Mouse (Mus musculus) adrenal gland, adult 18-20 months (tissue): Measurements from ENCODE around the gene Slc8a2. TPM values are rescaled to one million over a fixed set of nuclear protein-coding genes. Genes with fewer than 3 reads are reported as not detected.
A peak's percentile ranks its signal among the peaks of the same experiment; 100 is the strongest.

Experiments
- DNase-seq, 2 experiments: peaks; one replicate each; pipeline ENCODE4 v3.0.0; 2021 to 2022; ENCODE audit warnings: low spot score in 2 of 2
- total RNA-seq, 2 experiments: library from RNA; stranded (reverse); gene quantifications; 1 replicate in 1 of 2; 2 replicates in 1 of 2; pipeline ENCODE4 v1.2.3; 2021

Slc8a2 gene
- total RNA-seq, 2 experiments from 2014 or later, result 2.0 to 2.5 TPM

DNA sequence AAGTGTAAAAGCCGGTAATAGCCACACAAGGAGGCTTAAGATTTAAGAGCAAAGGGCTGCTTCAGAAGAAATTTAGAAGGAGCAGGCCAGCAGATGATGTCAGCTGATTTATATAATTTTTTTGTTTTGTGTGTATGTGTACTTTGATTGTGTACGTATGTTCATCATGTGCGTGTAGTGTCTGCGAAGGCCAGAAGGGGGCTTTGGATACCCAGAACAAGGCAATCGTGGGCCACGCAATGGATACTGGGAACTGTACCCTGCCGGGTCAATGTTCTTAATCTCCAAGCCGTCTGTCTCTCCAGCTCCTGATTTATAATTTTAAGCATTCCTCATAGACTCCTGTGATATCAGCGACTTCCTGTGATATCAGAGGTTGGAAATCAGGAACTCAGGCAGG is 31.7 kb downstream of the Slc8a2 start:
- DNase-seq, result no peak

DNA sequence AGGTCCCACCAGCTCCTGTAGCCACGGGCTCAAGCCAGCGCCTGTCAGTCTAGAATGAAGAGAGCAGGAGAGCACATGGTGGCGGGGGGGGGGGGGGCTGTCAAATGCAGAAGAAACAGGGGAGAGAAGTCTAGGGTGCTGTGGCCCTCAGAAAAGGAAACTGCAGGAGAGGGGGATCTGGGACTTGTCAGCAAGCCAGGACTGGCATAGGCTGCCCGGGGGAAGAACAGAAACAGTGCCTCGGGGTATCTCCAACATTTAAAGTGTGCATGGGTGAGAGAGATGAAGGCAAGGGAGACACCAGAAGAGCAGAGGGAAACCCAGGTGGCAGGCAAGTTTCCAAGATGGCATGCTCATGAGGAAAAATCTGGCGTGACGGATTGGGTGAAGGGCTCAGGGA is 32.4 kb downstream of the Slc8a2 start:
- DNase-seq, result no peak

DNA sequence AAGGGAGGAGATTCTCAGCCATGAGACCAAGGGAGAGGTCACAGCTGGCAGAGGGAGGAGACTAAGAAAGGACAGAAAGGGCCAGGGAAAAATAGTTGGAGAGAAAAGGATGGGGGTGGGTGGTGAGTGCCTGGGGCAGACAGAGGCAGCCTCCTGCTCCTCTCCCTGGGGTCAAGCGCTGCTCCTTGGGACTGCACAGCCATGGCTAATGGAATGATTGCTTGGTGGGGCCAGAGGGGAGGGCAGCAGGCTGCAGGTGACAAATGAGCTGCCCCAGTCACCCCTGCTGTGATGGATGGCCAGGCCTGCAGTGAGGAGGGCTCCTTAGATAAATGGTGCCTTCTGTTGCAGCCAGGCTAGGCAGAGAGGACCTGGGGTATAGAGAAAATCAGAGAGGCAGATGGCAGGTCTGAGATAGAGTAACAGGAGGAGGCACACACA is 42.5 kb downstream of the Slc8a2 start:
- DNase-seq, result no peak

DNA sequence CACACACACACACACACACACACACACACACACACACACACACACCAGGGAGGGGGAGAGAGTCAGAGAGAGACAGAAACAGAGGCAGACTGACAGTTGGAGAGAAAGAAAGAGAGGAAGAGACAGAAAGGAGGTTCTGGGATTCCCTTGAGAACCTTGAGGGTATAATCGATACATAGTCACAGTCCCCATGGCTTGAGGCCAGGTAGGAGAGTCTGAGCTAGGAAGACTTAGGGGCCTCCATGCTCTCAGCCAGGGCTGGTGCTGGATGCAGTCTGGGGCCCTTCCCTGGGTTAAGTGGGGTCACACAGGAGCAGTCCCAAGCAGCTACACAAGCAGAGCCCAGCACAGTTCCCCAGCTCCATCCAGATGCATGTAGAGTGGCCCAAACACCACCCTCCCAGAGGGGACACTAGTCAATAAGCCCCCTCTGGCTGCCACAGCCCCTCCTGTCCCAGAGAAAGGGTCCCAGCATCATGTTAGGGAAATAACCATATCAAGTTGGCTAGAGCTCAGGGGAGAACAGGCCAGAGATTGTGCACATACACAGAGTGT is 43.0 kb downstream of the Slc8a2 start:
- DNase-seq, result no peak

DNA sequence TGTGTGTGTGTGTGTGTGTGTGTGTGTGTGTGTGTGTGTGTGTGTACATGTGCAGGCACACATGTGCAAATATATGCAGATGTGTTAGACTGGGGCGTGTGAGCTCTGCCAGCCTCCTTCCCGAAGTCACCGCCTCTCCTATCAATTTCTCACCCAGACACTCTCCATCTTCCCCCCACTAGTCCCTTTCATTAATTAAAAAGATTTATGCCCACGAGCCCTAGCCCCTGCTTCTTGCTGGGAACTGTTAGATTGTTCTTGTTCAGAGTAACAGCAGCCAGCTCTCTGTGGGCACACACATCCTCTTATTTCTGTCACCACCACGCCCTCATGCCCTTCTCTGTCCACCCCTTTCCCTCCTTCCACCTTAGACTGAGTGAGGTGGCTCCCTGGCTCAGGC is 43.5 kb downstream of the Slc8a2 start:
- no peak for DNase-seq

DNA sequence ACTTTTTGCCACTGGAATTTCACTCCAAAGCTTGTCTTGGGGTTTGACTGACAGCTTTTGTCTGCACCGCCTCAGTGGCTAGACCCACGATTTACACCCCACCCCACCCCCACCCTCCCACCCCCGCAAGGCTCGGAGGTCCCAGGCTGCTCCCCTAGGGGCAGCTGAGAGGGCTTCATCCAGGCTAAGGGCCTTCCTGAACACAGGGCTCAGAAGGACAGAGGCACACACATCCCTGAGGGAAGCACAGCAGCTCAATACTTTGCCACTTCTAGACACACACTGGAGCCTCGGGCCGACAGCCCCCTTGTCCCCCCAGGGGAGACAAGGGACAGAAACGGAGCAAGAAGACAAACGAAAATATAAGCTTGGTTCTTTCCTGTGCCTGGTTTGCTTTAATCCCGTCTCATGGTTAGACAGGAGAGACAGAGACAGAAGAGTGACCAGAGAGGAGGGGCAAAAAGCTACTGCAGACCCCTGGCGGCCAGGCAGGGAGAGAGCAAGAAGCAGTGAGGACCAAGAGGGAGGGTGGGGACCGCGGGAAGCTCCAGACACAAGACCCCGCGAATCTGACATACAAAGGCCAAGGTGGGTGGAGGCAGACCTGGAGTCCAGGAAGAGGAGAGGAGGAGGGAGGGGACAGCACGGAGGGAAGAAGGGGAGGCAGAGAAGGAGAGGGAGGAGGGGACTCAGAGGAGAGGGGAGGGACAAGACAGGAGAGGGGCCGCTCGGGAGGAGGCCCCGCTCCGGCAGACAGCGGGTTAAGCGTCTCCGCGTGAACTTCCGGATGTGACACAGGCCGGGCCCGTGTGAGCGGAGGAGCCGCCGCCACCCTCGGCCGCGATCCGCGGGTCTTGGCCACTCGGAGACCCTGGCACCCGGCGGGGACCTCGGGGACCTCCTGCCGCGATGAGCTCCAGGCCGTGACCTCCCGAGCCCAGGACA is 45.2 kb downstream of the Slc8a2 start, which contains the start of gene Meis3:
Gene Meis3, plus strand, starts transcription at position 494 of the 945 bp plus-strand sequence.
- peak; percentile 42 to 53 for DNase-seq

DNA sequence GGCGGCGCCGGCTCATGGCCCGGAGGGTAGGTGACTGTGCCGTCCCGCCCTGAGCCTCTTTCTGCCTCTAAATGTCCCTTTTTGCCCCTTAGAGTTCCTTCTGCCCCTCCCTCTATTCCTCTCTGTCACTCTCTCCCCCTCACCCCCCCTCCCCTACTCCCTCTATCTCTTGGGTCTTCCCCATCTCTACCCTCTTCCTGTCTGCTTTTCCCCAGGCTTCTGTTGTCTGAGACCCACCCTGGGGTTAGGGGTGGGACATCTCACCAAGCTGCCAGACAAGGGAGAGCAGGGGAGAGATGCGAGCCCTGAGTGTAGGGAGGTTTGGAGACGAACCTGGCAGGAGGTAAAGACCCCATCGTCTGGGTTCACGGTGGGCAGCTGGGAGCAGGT is 45.9 kb downstream of the Slc8a2 start:
- DNase-seq, result no peak

DNA sequence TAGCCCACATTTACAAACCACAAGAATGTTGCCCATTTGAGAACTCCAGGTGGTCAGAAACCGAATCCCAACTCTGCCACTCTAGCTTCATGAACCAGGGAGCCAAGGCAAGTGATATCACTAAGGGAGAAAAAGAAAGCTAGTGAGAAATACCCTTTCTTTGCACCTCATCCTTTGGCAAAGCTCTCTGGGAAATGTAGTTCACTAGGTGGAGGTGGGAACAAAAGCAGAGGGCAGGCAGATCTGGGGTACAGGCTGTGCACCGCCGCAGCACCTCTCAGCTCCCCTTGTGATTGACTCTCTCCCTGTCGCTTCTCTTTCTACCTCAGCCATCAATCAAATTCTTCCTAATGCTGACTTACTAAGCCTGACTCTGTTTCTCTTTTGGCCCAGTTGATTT is 48.5 kb downstream of the Slc8a2 start:
- no peak for DNase-seq

DNA sequence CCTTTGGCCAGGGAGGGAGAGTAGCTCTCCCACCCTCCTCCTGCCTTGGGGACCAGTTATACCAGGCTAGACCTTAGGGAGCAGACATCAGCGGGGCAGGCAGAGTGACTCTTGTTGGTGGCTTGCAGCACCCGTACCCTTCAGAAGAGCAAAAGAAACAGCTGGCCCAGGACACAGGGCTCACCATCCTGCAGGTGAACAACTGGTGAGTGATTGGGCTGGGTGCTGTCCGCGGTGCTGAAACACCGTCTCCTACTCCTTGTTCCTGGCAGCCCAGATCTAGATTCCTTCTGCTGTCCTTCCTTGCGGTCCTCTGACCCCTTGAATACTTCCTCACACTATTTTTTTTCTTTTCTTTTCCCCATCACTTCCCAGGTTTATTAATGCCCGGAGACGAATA is 54.0 kb downstream of the Slc8a2 start:
- DNase-seq, result peak; percentile 46 to 57

DNA sequence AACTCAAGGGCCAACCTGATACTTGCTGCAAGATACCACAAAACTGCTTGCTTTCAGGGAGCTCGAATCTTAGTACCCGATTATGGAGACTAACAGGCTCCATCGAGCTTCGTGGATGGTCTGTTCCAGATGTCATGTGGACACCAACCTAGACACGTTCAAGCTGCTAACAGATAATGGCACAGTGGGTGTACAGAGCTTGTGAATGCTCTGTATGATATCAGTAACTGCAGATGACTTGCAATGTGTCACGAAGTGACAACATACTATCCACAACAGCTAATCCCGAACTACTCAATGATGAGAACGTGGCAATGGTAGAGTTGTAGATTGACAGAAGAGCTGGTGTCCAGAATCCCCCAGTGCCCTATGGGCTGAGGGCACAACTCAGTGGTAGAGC is 57.9 kb downstream of the Slc8a2 start:
- DNase-seq, result no peak

DNA sequence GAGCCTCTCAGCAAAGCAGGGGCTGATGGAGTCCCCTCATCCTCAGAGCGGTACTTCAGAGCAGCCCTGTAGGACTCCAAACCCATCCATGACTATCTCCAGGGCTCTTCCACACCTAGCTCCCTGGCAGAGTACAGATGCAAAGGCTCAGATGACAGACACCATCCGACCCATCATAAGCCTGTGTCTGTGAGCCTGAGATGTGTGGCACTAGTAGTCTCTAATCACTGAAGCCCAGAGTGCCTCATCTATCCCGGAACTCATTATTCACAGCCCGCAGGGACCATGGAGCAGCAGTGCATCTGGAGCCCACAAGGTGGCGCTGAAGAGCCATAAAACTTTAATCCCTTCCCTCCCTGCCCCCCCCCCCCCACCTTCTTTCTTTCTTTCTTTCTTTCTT is 62.7 kb downstream of the Slc8a2 start:
- peak; percentile 74 to 78 for DNase-seq

DNA sequence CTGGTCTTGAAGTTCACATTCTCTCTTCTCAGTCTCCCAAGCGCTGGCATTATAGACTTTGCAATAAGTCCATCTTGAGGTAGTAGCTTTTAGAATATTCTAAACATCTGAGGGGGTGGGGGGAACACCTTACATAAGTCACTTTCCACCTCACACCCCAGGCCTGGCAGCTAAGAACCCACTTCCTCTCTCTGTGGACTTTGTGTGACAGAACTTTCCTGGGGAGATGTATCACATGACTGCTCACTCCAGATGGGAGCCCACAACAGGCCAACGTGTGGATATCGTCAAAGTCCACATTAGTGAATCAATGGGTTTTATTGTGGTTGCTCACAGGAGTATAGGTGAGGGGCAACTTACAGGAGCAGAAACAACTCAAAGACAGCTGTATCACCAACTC is 64.1 kb downstream of the Slc8a2 start:
- DNase-seq, result no peak

DNA sequence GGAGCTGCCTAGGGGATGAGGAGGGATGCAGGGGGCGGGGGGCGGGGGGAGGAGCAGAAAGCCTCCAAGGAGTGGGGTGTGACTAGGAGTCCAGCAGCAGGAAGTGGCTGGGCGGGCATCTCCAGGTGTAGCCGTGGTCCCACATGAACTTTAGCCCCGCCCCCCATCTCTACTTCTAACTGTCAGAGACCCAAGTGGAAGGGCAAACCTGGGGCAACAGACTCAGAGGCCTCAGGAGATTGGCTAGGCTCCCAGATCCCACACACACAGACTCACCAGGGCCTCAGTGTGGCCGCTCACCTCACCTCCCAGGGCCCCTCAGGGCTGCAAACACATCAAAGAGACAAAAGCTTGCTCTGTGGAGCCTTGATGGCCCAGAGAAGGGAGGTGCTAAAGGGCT is 67.0 kb downstream of the Slc8a2 start:
- DNase-seq, result no peak

DNA sequence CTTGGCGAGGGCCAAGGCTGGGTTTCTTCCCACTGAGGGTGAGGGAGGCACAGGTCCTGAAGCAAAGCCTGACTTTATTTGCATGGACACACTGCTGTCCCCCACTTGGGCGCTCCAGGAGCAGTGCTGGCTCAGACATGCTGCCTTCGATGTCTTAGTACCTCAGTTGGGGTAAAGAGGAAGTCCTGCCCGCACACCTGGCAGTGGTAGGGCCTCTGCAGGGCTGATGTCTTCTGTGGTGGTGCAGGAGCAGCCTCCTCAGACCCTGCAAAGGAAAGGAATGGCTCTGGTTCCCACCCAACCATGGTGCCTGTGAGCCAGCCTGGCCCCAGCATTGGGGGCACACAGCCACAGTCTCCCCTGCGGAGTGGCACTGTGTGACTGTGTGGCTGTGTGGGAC is 67.5 kb downstream of the Slc8a2 start:
- no peak for DNase-seq

DNA sequence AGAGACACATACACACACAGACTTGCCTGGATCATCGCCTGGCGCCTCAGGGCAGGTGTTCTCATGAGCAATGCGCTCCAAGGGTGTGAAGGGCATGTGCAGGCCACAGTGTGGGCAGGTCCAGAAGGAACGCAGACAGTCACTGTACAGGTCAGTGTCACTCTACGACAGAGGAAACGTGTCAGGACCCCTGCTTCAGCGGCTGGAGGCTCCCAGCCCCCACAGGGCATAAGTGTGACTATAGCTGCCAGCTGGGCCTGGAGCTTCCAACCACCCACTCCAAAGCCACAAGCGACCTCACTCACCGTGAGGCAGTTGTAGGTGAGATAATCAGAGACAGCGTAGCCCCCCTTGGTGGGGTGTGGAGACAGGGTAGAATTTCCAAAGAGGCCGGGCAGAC is 68.9 kb downstream of the Slc8a2 start:
- no peak for DNase-seq

DNA sequence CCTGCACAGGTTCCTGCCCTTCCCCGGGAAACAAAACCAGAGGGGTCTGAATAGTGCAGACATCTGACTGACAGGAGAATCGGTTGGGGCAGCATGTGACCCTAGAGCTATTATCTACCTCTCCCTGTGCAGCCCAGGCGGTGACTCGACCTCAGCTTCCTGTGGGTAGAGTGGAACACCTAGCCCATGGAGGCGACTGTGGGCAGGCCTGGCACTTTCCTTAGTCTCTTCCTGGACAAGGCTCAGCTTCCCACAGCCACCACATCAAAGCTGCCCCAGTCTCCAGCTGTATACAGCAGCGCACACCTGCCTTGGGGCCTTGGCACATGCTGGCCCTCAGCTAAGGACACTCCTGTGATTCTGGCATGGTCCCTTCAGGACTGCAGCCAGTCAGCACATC is 71.5 kb downstream of the Slc8a2 start:
- DNase-seq, result no peak

DNA sequence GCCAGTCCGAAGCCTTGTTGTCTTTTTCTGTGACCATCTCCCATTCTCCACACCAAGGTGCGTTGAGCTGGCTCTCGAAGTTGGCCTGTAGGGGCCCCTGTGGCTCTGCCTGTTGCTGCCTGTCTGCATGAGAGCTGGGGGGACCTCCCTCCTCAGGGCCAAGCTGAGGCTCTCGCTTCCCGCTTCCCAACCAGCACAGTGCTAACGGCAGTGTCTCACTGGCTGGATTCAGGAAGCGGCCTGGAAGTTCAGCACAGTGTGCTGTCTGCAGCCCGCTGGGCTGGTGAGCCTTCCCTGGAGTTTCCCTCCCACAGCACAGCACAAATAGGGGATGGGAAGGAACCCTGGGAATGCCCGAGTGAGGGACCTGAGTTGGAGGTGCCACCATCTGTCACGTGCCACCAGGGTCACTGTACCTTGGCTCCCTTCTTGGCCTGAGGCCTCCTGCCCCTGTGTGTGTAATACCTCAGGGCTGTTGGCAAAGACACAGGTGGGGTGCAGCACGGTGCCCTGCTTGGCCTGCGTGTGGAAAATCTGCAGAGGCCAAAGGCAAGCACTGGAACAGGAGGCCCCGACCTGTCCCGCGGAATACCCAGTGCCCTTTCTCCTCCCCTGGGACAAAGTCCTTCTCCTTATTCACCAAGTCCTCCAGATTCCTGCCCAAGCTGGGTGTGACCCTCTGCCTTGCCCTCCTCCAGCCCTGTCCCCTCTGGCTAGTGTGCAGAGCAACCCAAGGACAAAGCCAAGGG is 73.3 kb downstream of the Slc8a2 start:
- DNase-seq, result no peak

DNA sequence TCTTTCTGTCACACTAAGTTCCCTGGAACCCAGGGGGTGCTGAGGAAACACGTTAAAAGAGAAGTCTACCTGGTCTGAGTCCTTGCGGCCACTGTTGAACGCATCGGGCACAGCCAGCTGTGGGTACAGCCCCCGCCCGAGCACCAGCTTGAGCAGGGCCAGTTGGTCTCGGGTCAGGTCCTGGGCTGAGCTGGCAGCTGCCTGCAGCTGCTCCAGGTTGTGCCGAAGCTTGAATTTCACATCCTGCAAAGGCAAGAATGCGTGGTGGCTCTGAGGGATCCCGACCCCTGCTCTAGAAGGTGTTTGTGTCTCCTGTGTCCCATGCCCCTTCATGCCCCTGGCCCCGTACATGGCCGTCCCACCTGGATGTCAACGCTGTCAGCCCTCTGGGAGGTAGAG is 73.9 kb downstream of the Slc8a2 start:
- no peak for DNase-seq

DNA sequence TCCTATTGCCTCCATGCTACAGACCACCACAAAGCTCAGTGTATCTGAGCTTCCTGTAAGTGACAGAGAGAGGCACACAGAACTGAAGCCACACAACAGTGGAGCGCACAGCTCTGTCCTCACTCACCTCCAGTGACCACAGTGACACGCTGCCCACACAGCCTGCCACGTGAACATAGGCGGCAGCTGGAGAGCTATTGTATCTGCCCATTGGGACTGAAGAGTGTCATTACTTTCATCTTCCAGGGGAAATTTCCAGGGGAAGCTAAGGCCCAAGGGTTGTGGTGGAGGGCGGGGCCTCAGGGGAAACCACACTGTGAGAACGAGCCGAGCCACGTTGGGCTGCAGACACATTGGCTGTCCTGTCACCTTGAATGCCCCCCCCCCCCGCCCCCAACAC is 75.2 kb downstream of the Slc8a2 start:
- DNase-seq, result no peak

DNA sequence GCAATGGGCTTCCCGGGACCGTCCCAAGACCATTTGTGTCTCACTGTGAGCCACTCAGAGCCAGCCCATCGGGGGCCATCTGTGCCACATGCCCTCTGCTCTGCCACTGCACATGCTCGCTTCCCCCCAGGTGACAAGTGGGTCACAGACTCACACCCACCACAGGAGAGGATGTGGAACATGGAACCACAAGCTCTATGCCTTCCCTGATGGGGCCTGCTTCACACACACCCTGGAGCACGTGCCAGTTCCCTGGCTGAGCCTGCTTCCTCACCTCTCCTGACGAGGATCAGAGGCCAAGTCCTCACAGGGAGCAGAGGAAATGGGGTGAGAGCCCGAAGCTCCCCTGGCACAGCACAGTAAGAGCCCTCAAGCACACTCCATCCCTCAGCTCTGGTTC is 77.5 kb downstream of the Slc8a2 start:
- no peak for DNase-seq

DNA sequence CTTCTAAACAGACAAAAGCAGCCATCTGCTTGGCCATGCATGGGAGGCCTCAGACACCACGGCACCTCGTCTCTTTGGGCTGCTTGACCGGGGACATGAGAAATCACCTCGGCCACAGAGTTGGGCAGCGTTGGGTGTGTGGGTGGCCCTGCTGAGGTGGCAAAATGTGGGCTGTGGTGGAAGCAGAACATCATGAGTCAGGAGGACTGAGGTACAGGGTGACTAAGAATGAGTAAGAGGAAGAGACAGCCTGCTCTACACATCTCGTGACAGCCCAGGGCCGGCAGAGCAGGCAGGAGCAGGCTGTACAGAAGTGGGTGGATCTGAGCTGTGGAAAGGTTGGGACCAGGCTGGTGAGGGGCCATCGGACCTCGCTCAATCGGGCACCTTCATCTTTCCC is 77.9 kb downstream of the Slc8a2 start:
- DNase-seq, result peak; percentile 24 to 57
